Mouse (Mus musculus) telencephalon, adult 2 months (tissue): ENCODE measurements around the gene Tmem161b.
"Not testable (repeated sequence)": the region's sequence is repeated elsewhere in the genome, so short reads cannot be mapped to it uniquely, and the experiment has no call there.

ENCODE experiments used
- DNase-seq: peaks from one replicate; pipeline ENCODE4 v3.0.0-alpha.2; 2011; ENCODE audit warnings: low read depth, low spot score

Gene Tmem161b

DNA sequence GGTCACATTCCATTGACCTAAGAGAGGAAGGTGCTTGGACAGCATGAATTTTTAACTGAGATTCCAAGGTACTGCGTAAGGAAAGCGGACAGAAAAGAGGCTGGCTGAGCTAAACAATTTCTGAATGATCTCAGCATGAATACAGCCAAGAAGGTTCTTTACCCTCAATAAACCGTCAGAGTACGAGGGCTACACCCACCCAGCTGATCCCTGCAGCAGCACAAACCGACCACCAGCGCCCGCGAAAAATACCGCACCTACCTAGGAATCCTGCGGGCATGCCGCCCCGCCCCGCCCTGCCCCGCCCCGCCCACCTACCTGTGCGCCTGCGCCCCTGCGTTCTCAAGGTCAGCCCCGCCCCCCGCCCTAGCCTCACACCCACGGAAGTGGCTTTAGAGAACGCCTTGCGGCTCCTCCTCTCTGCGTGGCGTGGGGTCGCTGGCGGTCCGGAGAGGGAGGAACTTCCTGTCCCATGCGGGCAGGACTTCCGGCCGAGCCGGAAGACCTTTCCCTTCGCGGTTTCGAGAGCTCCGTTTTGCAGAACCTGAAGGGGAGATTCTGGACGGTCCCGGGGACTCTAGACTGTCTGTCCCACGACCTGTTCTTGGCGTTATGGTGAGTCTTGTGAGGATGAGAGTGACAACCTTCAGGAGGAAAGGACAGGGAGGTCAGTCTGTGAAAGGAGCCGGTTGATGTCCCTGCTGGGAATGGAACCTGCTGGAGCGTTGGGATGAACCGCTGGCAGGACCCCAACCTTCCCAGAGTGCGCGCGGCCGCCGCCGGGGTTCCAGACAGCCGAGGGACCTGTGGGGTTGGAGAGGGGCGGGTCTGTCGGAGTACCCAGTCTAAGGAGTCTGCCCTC lies at the start of gene Tmem161b:
TSS of gene Tmem161b (plus strand) at position 477 of the 862 bp plus-strand sequence.
- peak; percentile 92 for DNase-seq

- not testable (repeated sequence) for DNase-seq
Measured at GRCm38 (mm10) chr13:84185835-84186234, 36.3 kb upstream of the Tmem161b start.

GRCm38 (mm10) chr13:84192723-84193122 lies 29.4 kb upstream of the Tmem161b start:
- DNase-seq = no peak

DNA sequence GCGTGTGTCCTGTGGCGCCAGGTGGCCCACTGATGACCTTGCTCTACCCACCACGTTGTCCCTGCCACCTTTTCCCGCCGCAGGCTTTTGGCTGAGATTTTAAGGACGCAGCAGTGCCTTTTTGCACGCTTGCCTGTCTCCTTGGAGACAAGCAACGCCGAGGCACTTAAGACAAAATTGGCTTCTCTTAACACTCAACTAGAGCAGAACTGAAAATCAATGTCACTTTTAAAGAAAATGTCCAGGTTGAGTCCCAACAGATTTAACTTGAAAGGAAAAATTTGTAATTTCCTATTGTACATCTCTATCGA lies 541 bp downstream of the Tmem161b start:
- no peak for DNase-seq

DNA sequence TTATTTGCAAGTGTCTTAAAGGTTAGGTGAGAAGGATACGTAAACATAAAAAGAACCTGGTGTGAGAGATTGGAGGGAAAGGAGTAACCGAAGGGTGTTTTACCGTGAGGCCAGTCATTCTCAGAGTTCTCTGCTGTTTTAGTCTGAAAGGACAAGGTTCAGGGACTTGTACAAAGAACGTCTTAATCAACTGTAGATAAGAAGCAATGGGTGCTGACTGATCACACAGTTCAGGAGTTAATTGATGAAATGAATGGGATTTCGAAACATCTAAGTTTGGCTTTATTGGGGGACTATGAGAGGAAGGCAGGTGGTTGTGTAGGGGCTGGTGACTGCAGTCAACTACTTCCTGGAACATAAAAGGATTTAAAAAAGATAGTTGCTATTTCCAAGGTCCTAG lies 922 bp downstream of the Tmem161b start:
- DNase-seq = no peak

DNA sequence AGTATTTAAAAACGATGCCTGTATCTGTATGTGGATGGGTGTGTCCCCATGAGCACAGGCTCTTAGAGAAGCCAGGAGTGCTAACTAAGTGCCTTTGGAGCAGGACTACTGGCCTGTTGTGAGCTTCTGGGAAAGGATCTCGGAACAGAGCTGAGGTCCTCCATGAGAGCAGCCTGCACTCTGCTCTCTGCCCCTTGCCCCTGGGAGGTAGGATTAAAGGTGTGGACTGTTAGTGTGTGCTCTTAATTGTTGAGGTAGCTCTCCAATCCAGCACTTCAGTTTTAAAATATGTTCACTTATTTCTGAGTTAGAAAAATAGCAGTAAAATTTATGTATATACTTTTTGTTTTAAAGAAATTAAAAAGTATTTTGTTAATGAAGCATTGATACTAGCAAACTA lies 11.9 kb downstream of the Tmem161b start:
- no peak for DNase-seq

- DNase-seq = no peak
Measured at GRCm38 (mm10) chr13:84236768-84237167, 14.7 kb downstream of the Tmem161b start.

DNA sequence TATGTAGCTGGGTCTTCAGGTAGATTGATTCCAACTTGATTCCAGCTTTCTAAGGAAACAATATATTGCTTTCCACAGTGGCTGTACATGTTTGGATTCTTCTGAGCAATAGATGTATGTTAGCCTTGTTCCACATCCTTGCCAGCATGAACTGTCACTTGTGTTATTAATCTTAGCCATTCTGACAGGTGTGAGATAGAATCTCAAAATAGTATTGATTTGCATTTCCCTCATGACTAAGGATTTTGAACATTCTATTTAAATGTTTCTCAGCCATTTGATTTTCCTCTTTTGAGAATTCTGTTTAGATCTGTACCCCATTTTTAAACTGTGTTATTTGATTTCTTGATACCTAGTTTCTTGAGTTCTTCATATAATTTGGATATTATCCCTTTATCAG lies 16.1 kb downstream of the Tmem161b start:
- DNase-seq = no peak

DNA sequence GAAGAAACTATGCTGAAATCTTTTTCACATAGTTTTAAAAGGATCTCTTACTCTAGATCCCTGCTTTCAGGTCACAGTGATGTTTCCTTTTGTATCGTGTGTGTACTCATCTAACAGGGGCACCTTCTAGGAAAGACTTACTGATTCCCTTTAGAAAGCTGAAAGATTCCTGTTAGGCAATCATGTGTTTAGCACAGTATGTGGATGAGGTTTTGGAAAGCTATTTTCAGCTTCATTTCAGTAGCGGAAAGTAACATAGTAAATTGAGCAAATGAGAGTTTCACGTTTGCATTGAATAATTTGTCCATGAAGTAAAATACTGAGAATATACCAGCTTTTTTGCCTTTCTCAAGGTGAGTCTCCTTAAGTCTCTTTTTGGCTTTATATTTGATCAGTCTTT lies 26.0 kb downstream of the Tmem161b start:
- no peak for DNase-seq

DNA sequence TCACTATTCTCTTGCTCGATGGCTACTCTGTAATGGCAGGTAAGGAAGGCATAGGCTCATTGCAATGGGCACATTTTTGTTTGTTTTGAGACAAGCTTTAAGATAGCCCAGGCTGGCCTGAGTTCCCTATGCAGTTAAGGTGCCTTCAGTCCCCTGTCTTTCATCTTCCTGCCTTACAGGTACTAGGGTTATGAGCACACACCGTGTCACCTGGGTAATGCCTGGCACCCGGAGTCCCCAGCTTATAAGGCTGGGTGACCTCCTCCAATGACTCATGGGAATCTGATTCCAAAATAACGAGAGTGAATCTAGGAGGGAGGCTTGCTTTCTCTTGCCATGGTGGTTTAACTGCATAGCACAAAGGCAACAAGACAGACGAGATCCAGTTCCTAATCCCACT lies 29.2 kb downstream of the Tmem161b start:
- DNase-seq = no peak

- no peak for DNase-seq
Measured at GRCm38 (mm10) chr13:84255047-84255446, 33.0 kb downstream of the Tmem161b start.

DNA sequence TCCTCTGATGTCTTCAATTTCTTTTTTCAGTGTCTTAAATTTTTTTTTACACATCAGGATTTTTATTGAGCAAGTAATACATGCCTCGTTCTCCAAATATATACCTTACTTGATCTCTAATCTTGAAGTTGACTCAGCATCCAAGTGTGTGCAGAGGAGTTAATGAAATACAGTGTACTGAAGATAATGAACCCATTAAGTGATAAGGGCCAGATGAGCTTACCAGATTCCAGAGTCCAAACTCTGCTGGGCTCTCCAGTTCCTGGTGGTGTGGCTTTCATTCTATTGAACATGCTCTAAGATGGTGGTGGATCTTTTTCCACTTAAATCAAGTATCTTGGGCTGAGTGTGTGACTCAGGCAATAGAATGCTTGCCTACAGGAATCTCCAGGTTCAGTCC lies 42.3 kb downstream of the Tmem161b start:
- not testable (repeated sequence) for DNase-seq

GRCm38 (mm10) chr13:84276246-84276645 lies 54.1 kb downstream of the Tmem161b start:
- DNase-seq = no peak

- DNase-seq = no peak
Measured at GRCm38 (mm10) chr13:84280352-84280751, 58.3 kb downstream of the Tmem161b start.

DNA sequence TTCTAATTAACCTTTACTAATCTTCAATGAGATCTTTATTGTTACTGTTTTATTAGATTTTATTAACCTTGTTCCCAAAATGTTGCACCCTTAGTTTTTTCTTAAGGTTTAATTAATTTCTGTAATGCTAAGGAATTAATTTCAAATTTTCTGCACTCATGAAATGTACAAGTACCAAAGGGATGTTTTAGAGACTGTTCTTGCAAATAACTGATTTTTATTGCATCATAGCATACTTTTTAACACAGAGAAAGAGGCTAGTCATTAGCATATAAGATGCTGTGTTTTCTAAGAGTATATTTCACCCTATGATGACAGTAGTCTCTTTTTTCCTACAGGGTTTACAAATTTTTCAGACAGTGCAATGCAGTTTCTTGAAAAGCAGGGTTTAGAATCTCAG lies 60.9 kb downstream of the Tmem161b start:
- DNase-seq = no peak

- DNase-seq = peak; percentile 11
Measured at GRCm38 (mm10) chr13:84284764-84285558, 62.9 kb downstream of the Tmem161b start.

GRCm38 (mm10) chr13:84285559-84285945 lies 63.5 kb downstream of the Tmem161b start:
- no peak for DNase-seq

DNA sequence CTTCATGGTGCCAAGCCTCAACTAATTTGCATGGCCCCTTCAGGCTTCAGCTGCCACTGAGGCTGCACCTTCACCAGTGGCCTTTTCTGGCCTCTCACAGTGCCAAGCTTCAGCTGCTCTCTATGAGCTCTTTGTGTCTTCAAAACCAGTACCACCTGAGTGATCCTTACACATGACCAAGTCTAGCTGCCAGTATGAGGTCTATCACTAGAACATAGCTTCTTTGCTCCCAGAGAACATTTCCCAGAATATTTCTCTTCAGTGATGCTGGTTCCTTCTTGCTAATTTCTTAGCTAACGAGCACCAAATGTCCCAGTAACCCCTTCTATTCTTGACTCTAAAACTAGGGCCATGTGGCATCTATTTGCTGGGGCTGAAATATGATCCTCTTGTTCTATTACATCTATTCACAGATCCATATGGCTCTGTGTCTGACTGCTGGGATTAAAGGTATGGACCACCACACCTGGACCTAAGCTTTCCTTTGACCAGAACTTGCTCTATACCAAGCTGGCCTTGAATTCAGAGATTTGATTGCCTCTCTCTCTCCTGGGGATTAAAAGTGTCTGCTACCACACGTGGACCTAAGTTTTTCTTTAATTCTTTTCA lies 77.5 kb downstream of the Tmem161b start:
- no peak for DNase-seq

DNA sequence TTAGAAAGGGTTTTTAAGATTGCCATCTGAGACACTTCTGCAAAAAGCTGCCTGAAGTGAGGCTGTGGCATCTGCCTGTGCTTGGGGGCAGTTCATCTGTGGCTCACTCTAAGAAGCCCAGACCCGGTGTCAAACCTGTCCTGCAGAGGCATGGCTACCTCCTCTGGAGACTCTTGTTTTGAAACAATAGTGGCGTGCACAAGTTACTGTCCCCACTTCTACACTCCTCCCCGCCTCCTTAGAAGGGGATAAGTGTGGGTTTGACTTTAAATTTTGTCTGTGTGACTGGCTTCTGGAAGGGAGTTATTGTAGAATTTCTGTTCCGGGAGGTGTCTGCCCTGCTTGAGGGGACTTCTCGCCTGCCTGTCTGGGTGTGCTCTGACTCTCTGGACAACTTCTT lies 121.2 kb downstream of the Tmem161b start:
- DNase-seq = no peak

- DNase-seq = no peak
Measured at GRCm38 (mm10) chr13:84343691-84344495, 121.8 kb downstream of the Tmem161b start.

DNA sequence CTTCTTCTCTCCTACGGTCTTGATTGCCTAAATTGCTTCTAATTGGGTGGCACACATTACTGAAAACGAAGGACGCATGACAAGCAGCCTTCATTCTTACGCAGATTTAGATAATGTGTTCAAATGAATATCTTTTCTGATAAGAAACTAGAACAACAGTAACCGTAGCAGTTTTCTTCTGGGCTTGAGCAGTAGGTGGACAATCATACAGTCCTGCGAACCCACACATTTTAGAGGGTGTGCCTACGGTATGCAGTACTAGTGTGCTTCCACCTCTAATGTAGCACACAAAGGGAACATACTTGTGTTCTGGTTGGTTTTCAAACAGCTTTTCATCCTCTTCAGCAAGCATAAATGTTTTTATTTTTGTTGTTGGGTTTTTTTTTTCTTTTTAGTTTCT lies 122.6 kb downstream of the Tmem161b start:
- DNase-seq = no peak

DNA sequence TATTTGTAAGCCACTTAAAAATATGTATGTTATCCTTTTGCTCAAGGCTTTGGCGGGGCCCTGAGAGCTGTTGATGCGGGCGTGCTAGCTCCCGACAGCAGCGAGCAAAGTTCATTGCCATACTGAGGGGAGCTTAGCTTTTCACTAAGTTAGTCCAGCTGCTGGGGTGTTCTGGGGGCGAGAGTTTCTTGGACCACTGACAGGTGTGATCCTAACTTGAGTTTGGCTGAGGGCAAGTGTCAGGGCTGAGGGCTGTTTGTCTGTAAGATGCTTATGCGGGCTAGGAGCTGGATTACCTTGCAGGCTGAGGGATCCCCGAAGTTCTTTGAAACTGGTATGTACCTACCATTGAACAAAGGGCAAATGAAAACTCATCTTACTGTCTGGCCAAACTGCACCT lies 123.0 kb downstream of the Tmem161b start:
- no peak for DNase-seq
